Mouse (Mus musculus): ENCODE measurements around the gene Paip2b. TPM values are rescaled to one million over a fixed set of nuclear protein-coding genes. Genes with fewer than 3 reads are reported as not detected.

Gene Paip2b
- polyA plus RNA-seq, 1 experiment: 14.4 TPM

DNA sequence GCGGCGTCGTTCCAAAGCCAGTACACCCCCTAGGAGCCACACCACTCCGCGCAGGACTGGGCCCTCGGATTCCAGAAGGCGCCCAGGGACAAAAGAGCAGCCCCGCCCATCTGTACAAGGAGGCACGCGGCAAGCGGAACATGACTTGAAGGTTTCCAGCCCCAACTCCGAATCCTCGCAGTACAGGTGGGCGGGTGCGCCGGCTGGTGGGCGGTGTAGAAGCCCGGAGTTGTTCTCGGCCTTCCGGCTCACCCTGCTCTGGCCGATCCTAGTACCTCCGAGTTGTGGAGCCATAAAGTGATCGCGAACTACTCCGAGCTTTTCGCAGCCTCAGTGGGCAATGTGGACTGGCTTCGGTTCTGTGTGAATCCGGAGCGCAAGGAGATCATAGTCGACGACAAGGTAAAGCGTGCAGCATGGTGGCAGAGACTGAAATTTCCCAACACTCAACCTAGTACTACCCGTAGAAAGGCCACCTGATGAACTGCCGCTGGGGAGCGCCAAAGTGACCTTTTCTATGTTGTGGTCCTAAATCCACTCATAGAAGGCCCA lies 68.6 kb downstream of the Paip2b start:
- H3K36me3 ChIP-seq (ENCODE audit: control insufficient read depth, insufficient read depth): no peaks in the 10 kb centered on the region
- H3K79me2 ChIP-seq (ENCODE audit: control insufficient read depth, insufficient read depth): no peaks in the 10 kb centered on the region
- peaks cover 4% of the 10 kb centered on the region for H3K27me3 ChIP-seq (ENCODE audit: control insufficient read depth, insufficient read depth, insufficient read length)
- H3K4me3 ChIP-seq: no peak overlapping the region
- H3K4me2 ChIP-seq (ENCODE audit: low read depth): no peak overlapping the region
- TF ChIP-seq SRF (IDR thresholded peaks at IDR 0.05; ENCODE audit: control insufficient read depth, insufficient read length, low read depth) (no peak), POLR2AphosphoS2 (IDR thresholded peaks at IDR 0.05; ENCODE audit: insufficient read length, low read depth) (no peak), TCF12 (IDR thresholded peaks at IDR 0.05; ENCODE audit: insufficient read depth, poor library complexity, severe bottlenecking) (no peak), REST (IDR thresholded peaks at IDR 0.05; ENCODE audit: insufficient read depth, insufficient read length) (no peak), TCF3 (IDR thresholded peaks at IDR 0.05; ENCODE audit: insufficient read length, low read depth) (no peak), USF1 (IDR thresholded peaks at IDR 0.05; ENCODE audit: low read depth) (no peak), MYOD1 (IDR thresholded peaks at IDR 0.05; ENCODE audit: control insufficient read depth in 1 of 3, insufficient read length in 2 of 3, low read depth in 2 of 3) (no peak), CEBPB (IDR thresholded peaks at IDR 0.05; ENCODE audit: insufficient read depth, poor library complexity, severe bottlenecking) (no peak), MYOG (IDR thresholded peaks at IDR 0.05; ENCODE audit: control insufficient read depth in 1 of 3, insufficient read depth in 1 of 3, insufficient read length in 2 of 3, low read depth in 2 of 3) (no peak), MAX (IDR thresholded peaks at IDR 0.05; ENCODE audit: low read depth) (no peak), E2F4 (IDR thresholded peaks at IDR 0.05; ENCODE audit: insufficient read depth) (no peak), POLR2A (IDR thresholded peaks at IDR 0.05; ENCODE audit: insufficient read length, low read depth) (no peak)
- H3ac ChIP-seq (ENCODE audit: control insufficient read depth, insufficient read length): no peak overlapping the region

DNA sequence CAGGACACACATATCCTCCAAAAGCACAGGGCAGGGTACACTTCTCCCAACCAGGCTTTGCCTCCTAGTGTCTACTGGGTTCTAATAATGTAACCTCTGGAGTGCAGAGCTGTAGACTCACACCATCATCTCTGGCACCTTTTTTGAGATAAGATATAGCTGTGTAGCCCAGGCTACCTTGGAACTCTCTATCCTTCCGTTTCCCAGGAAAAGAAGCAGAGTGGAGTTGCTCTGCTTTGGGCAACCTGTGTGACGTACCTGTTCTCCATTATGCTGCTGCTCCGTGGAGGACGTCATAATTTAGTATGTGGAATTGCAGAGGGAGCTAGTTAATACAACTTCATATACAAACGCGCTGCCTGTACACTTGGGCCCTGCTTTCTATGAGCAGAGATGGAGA lies 69.2 kb downstream of the Paip2b start, which contains the start of gene Ankrd53:
TSS of gene Ankrd53 (plus strand) at position 301 of the 400 bp plus-strand sequence.
- Histone ChIP-seq H3K36me3 (ENCODE audit: control insufficient read depth, insufficient read depth) (no peaks in the 10 kb centered on the region), H3K79me2 (ENCODE audit: control insufficient read depth, insufficient read depth) (no peaks in the 10 kb centered on the region), H3K27me3 (ENCODE audit: control insufficient read depth, insufficient read depth, insufficient read length) (peaks cover 11% of the 10 kb centered on the region), H3K4me3 (no peak within 1 kb of the TSS), H3K4me2 (ENCODE audit: low read depth) (no peak within 1 kb of the TSS), H3ac (ENCODE audit: control insufficient read depth, insufficient read length) (no peak within 1 kb of the TSS)
- no peak for TF ChIP-seq SRF (IDR thresholded peaks at IDR 0.05; ENCODE audit: control insufficient read depth, insufficient read length, low read depth)
- no peak for TF ChIP-seq MAX (IDR thresholded peaks at IDR 0.05; ENCODE audit: low read depth)
- no peak for TF ChIP-seq CEBPB (IDR thresholded peaks at IDR 0.05; ENCODE audit: insufficient read depth, poor library complexity, severe bottlenecking)
- TF ChIP-seq E2F4 (IDR thresholded peaks at IDR 0.05; ENCODE audit: insufficient read depth): no peak
- TF ChIP-seq POLR2AphosphoS2 (IDR thresholded peaks at IDR 0.05; ENCODE audit: insufficient read length, low read depth): no peak
- TF ChIP-seq MYOD1 (IDR thresholded peaks at IDR 0.05; ENCODE audit: control insufficient read depth in 1 of 3, insufficient read length in 2 of 3, low read depth in 2 of 3): no peak
- no peak for TF ChIP-seq MYOG (IDR thresholded peaks at IDR 0.05; ENCODE audit: control insufficient read depth in 1 of 3, insufficient read depth in 1 of 3, insufficient read length in 2 of 3, low read depth in 2 of 3)
- TF ChIP-seq TCF12 (IDR thresholded peaks at IDR 0.05; ENCODE audit: insufficient read depth, poor library complexity, severe bottlenecking): no peak
- no peak for TF ChIP-seq USF1 (IDR thresholded peaks at IDR 0.05; ENCODE audit: low read depth)
- no peak for TF ChIP-seq TCF3 (IDR thresholded peaks at IDR 0.05; ENCODE audit: insufficient read length, low read depth)
- no peak for TF ChIP-seq POLR2A (IDR thresholded peaks at IDR 0.05; ENCODE audit: insufficient read length, low read depth)
- TF ChIP-seq REST (IDR thresholded peaks at IDR 0.05; ENCODE audit: insufficient read depth, insufficient read length): no peak

DNA sequence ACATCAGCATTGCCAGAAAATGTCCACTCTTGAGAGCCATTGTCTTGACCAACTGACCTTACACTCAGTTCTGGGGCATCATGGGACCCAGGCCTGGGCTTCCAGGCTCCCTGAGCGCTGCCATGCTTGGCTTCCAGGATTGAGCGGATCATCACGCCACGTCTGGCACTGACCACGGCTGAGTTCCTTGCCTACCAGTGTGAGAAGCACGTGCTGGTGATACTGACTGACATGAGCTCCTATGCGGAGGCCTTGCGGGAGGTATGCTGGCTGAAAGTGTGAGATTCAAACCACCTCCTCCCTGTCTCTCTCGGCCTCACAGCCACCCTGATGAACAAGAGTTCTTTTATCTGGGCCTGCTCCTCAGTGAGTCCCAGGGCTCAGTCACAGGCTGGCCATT lies 75.5 kb downstream of the Paip2b start:
- Histone ChIP-seq H3K27me3 (ENCODE audit: control insufficient read depth, insufficient read depth, insufficient read length) (peaks cover 63% of the 10 kb centered on the region), H3K4me3 (no peak overlapping the region), H3K36me3 (ENCODE audit: control insufficient read depth, insufficient read depth) (no peaks in the 10 kb centered on the region), H3K79me2 (ENCODE audit: control insufficient read depth, insufficient read depth) (no peaks in the 10 kb centered on the region), H3K4me2 (ENCODE audit: low read depth) (no peak overlapping the region), H3ac (ENCODE audit: control insufficient read depth, insufficient read length) (no peak overlapping the region)
- TF ChIP-seq CEBPB (IDR thresholded peaks at IDR 0.05; ENCODE audit: insufficient read depth, poor library complexity, severe bottlenecking): no peak
- no peak for TF ChIP-seq E2F4 (IDR thresholded peaks at IDR 0.05; ENCODE audit: insufficient read depth)
- no peak for TF ChIP-seq TCF12 (IDR thresholded peaks at IDR 0.05; ENCODE audit: insufficient read depth, poor library complexity, severe bottlenecking)
- TF ChIP-seq REST (IDR thresholded peaks at IDR 0.05; ENCODE audit: insufficient read depth, insufficient read length): no peak
- TF ChIP-seq MAX (IDR thresholded peaks at IDR 0.05; ENCODE audit: low read depth): no peak
- TF ChIP-seq SRF (IDR thresholded peaks at IDR 0.05; ENCODE audit: control insufficient read depth, insufficient read length, low read depth): no peak
- no peak for TF ChIP-seq MYOG (IDR thresholded peaks at IDR 0.05; ENCODE audit: control insufficient read depth in 1 of 3, insufficient read depth in 1 of 3, insufficient read length in 2 of 3, low read depth in 2 of 3)
- TF ChIP-seq USF1 (IDR thresholded peaks at IDR 0.05; ENCODE audit: low read depth): no peak
- no peak for TF ChIP-seq TCF3 (IDR thresholded peaks at IDR 0.05; ENCODE audit: insufficient read length, low read depth)
- TF ChIP-seq POLR2A (IDR thresholded peaks at IDR 0.05; ENCODE audit: insufficient read length, low read depth): no peak
- TF ChIP-seq MYOD1 (IDR thresholded peaks at IDR 0.05; ENCODE audit: control insufficient read depth in 1 of 3, insufficient read length in 2 of 3, low read depth in 2 of 3): no peak

Other genes starting within 250 kb of the Paip2b start
- not detected for gene Clec4f, start 175.6 kb downstream of the Paip2b start, polyA plus RNA-seq (2012; fragmentation: generic; extraction: Trizol)
- not detected for gene Cd207, start 153.9 kb downstream of the Paip2b start, polyA plus RNA-seq (2012; fragmentation: generic; extraction: Trizol)
- 0.66 TPM for gene Vax2, start 120.5 kb downstream of the Paip2b start, polyA plus RNA-seq (2012; fragmentation: generic; extraction: Trizol)
- gene Atp6v1b1, start 88.8 kb downstream of the Paip2b start, polyA plus RNA-seq (2012; fragmentation: generic; extraction: Trizol): not detected
- 0.05 TPM for gene Ankrd53, start 69.1 kb downstream of the Paip2b start, polyA plus RNA-seq (2012; fragmentation: generic; extraction: Trizol)
- 70.7 TPM for gene Tex261, start 55.9 kb downstream of the Paip2b start, polyA plus RNA-seq (2012; fragmentation: generic; extraction: Trizol)
- 42.9 TPM for gene Nagk, start 36.8 kb downstream of the Paip2b start, polyA plus RNA-seq (2012; fragmentation: generic; extraction: Trizol)
- gene Zfp638, start 35.4 kb upstream of the Paip2b start, polyA plus RNA-seq (2012; fragmentation: generic; extraction: Trizol): 6.0 TPM
- 35.5 TPM for gene Dysf, start 176.8 kb upstream of the Paip2b start, polyA plus RNA-seq (2012; fragmentation: generic; extraction: Trizol)

All from myocyte (in vitro differentiated cells).